Mouse (Mus musculus) intestine, embryonic 15.5 days (tissue): ENCODE data around the gene Gipc3. TPM values are rescaled to one million over a fixed set of nuclear protein-coding genes. Genes with fewer than 3 reads are reported as not detected.

Source experiments
- ATAC-seq: fragments of 200-750 bp; cut with Nextera tagmentation; 2 replicates; pipeline ENCODE4 v1.8.0; 2017; ENCODE audit warnings: moderate TSS enrichment, moderate library complexity
- H3K27ac ChIP-seq: fragments of 300-500 bp; sonication (generic); 2 replicates; pipeline ENCODE4 v1.5.1; 2015; ENCODE audit warnings: mild to moderate bottlenecking, inconsistent platforms
- H3K27me3 ChIP-seq: fragments of 300-500 bp; sonication (generic); replicated peaks from 2 replicates; pipeline ENCODE4 v1.6.1; 2015; ENCODE audit warnings: inconsistent platforms
- H3K36me3 ChIP-seq: fragments of 300-500 bp; sonication (generic); 2 replicates; pipeline ENCODE4 v1.6.1; 2015; ENCODE audit warnings: inconsistent platforms
- H3K4me1 ChIP-seq: fragments of 300-500 bp; sonication (generic); replicated peaks from 2 replicates; pipeline ENCODE4 v1.6.1; 2015; ENCODE audit warnings: inconsistent platforms
- H3K4me2 ChIP-seq: fragments of 300-500 bp; sonication (generic); replicated peaks from 2 replicates; pipeline ENCODE4 v1.6.1; 2015; ENCODE audit warnings: mild to moderate bottlenecking, inconsistent platforms
- H3K4me3 ChIP-seq: fragments of 300-500 bp; sonication (generic); replicated peaks from 2 replicates; pipeline ENCODE4 v1.5.1; 2015; ENCODE audit warnings: inconsistent platforms
- H3K9ac ChIP-seq: fragments of 300-500 bp; sonication (generic); 2 replicates; pipeline ENCODE4 v1.6.1; 2015; ENCODE audit warnings: inconsistent platforms
- H3K9me3 ChIP-seq: fragments of 300-500 bp; sonication (generic); 2 replicates; pipeline ENCODE4 v1.6.1; 2016; ENCODE audit warnings: inconsistent platforms
- WGBS: fragments of 180-500 bp; shearing (Covaris S2); methylation state at CpG from one replicate; pipeline ENCODE4 v1.1.7; 2015; 5-methylcytosine and 5-hydroxymethylcytosine counted together
- polyA plus RNA-seq: library from polyadenylated mRNA; unstranded; fragments of >200 nt; fragmentation: Nextera tagmentation; extraction: Ambion mirVana; gene quantifications from 2 replicates; pipeline ENCODE4 v1.2.1, GENCODE M21; 2015

Gipc3 gene
- polyA plus RNA-seq, 1 experiment from 2014 or later: not detected

GRCm38 (mm10) chr10:81291511-81292104 lies 51.5 kb downstream of the Gipc3 start, which contains the start of gene Tjp3:
Gene Tjp3, minus strand, starts transcription at chr10:81291581.
- WGBS: 57% methylated on average over 9 of the region's 9 CpGs
- Histone ChIP-seq H3K4me3 (peak within 1 kb of the TSS; percentile 37), H3K36me3 (no peaks in the 10 kb centered on the region; the same call in 1 of the 2 replicates), H3K9me3 (no peaks in the 10 kb centered on the region), H3K9ac (peak within 1 kb of the TSS; percentile 39), H3K4me2 (peak within 1 kb of the TSS; percentile 50), H3K4me1 (peaks cover 48% of the 10 kb centered on the region), H3K27ac (peak within 1 kb of the TSS; percentile 76), H3K27me3 (no peaks in the 10 kb centered on the region)
- ATAC-seq: no peak

GRCm38 (mm10) chr10:81290698-81291460 lies 52.2 kb downstream of the Gipc3 start:
- ATAC-seq: 0 out of 2 replicates have a peak, but pooled peaks have one; percentile 9
- 19% methylated on average over 24 of the region's 24 CpGs for WGBS

GRCm38 (mm10) chr10:81289811-81290210 lies 53.3 kb downstream of the Gipc3 start:
- ATAC-seq: no peak
- 55% methylated on average over 14 of the region's 14 CpGs for WGBS
- peak overlapping the region; percentile 39 for H3K9ac ChIP-seq
- peaks cover 40% of the 10 kb centered on the region for H3K4me1 ChIP-seq
- peaks cover under 1% of the 10 kb centered on the region for H3K27me3 ChIP-seq
- H3K27ac ChIP-seq: peak overlapping the region; percentile 76
- no peaks in the 10 kb centered on the region for H3K9me3 ChIP-seq
- H3K4me2 ChIP-seq: peak overlapping the region; percentile 50
- no peaks in the 10 kb centered on the region for H3K36me3 ChIP-seq
- H3K4me3 ChIP-seq: peak overlapping the region; percentile 37

More at GRCm38 (mm10) chr10:81290698-81291460, 52.2 kb downstream of the Gipc3 start:
- H3K4me3 ChIP-seq: peak overlapping the region; percentile 37
- H3K9ac ChIP-seq: peak overlapping the region; percentile 39
- peak overlapping the region; percentile 50 for H3K4me2 ChIP-seq
- H3K27me3 ChIP-seq: no peaks in the 10 kb centered on the region
- H3K36me3 ChIP-seq: no peaks in the 10 kb centered on the region
- peaks cover 46% of the 10 kb centered on the region for H3K4me1 ChIP-seq
- no peaks in the 10 kb centered on the region for H3K9me3 ChIP-seq
- H3K27ac ChIP-seq: peak overlapping the region; percentile 76

- Histone ChIP-seq H3K4me2 (peak overlapping the region; percentile 50), H3K27me3 (peaks cover 6% of the 10 kb centered on the region), H3K9me3 (no peaks in the 10 kb centered on the region), H3K4me1 (peaks cover 38% of the 10 kb centered on the region), H3K36me3 (no peaks in the 10 kb centered on the region), H3K27ac (peak overlapping the region; percentile 76; the same call in 1 of the 2 replicates), H3K9ac (no peak overlapping the region), H3K4me3 (peak overlapping the region; percentile 37; the same call in 1 of the 2 replicates)
- ATAC-seq: no peak
- WGBS: 1% methylated on average over 7 of the region's 7 CpGs
These were observed 53.8 kb downstream of the Gipc3 start for GRCm38 (mm10) chr10:81289278-81289677.

DNA sequence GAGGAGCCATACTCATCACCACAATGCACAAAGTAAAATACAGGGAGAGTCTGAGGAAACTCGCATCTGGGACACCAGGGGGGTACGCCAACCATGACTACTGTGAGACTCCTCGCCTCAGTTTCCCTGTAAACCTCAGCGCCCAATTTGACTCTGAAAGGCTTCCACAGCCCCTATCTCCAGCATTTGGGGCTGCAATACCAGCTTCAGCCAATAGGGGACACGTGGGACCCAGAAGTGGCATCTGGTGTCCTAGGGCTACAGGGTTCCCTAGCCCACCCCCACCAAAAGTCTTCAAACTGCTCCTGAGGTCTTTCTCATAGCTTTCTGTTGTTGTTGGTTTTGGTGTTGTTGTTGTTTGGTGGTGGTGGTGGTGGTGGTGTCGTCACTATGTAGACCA lies 54.5 kb downstream of the Gipc3 start:
- WGBS: 29% methylated on average over 6 of the region's 6 CpGs
- H3K4me1 ChIP-seq: peaks cover 33% of the 10 kb centered on the region
- no peak for ATAC-seq

DNA sequence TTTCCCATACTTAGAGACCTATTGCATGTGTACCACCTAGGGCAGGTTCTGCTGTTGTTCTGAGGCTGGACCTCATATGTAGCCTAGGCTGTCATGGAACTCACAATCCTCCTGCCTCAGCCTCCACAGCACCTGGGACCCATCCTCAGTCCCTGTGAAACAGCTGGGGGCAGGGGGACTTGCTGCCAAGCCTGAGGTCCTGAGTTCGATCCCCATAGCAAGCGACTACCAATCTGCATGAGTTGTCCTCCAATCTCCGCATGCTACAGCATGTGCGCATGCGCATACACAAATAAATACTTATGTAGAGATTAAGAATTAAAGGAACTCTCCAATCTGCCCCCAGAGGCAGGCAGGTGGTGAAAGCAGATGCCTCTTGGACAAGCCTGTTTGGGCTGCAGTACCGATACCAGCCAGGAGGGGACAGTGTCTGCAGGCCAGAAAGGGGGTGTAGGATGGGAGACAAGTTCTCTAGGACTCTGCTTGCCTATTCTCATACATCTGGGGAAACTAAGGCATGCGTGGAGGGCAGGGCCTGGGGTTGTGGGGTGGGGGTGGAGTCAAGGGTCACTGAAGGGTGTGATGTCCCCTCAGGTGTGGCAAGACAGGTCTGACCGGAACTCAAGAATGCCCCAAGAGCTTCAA lies 55.4 kb downstream of the Gipc3 start:
- Histone ChIP-seq H3K36me3 (no peaks in the 10 kb centered on the region), H3K4me3 (no peak overlapping the region), H3K27me3 (peaks cover 18% of the 10 kb centered on the region), H3K9ac (no peak overlapping the region), H3K4me1 (peaks cover 32% of the 10 kb centered on the region), H3K9me3 (no peaks in the 10 kb centered on the region), H3K4me2 (peak overlapping the region; percentile 79; the same call in 1 of the 2 replicates), H3K27ac (peak overlapping the region; percentile 85)
- ATAC-seq: no peak
- 61% methylated on average over 8 of the region's 8 CpGs for WGBS

More for the DNA sequence above, 54.5 kb downstream of the Gipc3 start:
- Histone ChIP-seq H3K27me3 (peaks cover 13% of the 10 kb centered on the region), H3K27ac (no peak overlapping the region), H3K4me3 (no peak overlapping the region), H3K4me2 (0 out of 2 replicates have a peak overlapping the region, but pooled peaks have one; percentile 12), H3K36me3 (no peaks in the 10 kb centered on the region), H3K9me3 (no peaks in the 10 kb centered on the region), H3K9ac (no peak overlapping the region)

GRCm38 (mm10) chr10:81286586-81286985 lies 56.5 kb downstream of the Gipc3 start:
- Histone ChIP-seq H3K4me3 (peak overlapping the region; percentile 47), H3K36me3 (no peaks in the 10 kb centered on the region), H3K27ac (peak overlapping the region; percentile 85), H3K4me2 (peak overlapping the region; percentile 79), H3K4me1 (peaks cover 28% of the 10 kb centered on the region), H3K9ac (no peak overlapping the region), H3K27me3 (peaks cover 18% of the 10 kb centered on the region), H3K9me3 (no peaks in the 10 kb centered on the region)
- WGBS: 29% methylated on average over 6 of the region's 6 CpGs
- peak; percentile 18 for ATAC-seq

- Histone ChIP-seq H3K4me1 (peaks cover 28% of the 10 kb centered on the region), H3K4me3 (peak overlapping the region; percentile 47), H3K27ac (peak overlapping the region; percentile 85), H3K4me2 (peak overlapping the region; percentile 79), H3K27me3 (peaks cover 18% of the 10 kb centered on the region), H3K9me3 (no peaks in the 10 kb centered on the region), H3K36me3 (no peaks in the 10 kb centered on the region), H3K9ac (peak overlapping the region; percentile 56)
- peak; percentile 74 for ATAC-seq
- WGBS: 2% methylated on average over 54 of the region's 54 CpGs
These were observed 57.2 kb downstream of the Gipc3 start for GRCm38 (mm10) chr10:81285694-81286450.

Other genes starting within 250 kb of the Gipc3 start
- 48.2 and 57.8 TPM in 2 replicates for gene Creb3l3, start 244.4 kb downstream of the Gipc3 start, polyA plus RNA-seq
- gene Map2k2, start 237.4 kb downstream of the Gipc3 start, polyA plus RNA-seq: 190 and 208 TPM in 2 replicates
- 52.5 and 53.0 TPM in 2 replicates for gene Zbtb7a, start 208.0 kb downstream of the Gipc3 start, polyA plus RNA-seq
- gene Pias4, start 175.3 kb downstream of the Gipc3 start, polyA plus RNA-seq: 47.2 and 58.4 TPM in 2 replicates
- 515 and 540 TPM in 2 replicates for gene Eef2, start 166.6 kb downstream of the Gipc3 start, polyA plus RNA-seq
- 56.6 and 62.7 TPM in 2 replicates for gene Dapk3, start 160.3 kb downstream of the Gipc3 start, polyA plus RNA-seq
- 0.13 and 0.15 TPM in 2 replicates for gene 4930442H23Rik, start 159.4 kb downstream of the Gipc3 start, polyA plus RNA-seq
- 0.14 TPM in 1 of 2 replicates, not detected in the other for gene Nmrk2, start 141.2 kb downstream of the Gipc3 start, polyA plus RNA-seq
- gene Atcay, start 112.4 kb downstream of the Gipc3 start, polyA plus RNA-seq: 1.7 TPM in 2 replicates
- gene Zfr2, start 110.1 kb downstream of the Gipc3 start, polyA plus RNA-seq: 7.9 and 9.2 TPM in 2 replicates
- gene Matk, start 90.3 kb downstream of the Gipc3 start, polyA plus RNA-seq: 2.2 and 2.4 TPM in 2 replicates
- gene Mrpl54, start 76.3 kb downstream of the Gipc3 start, polyA plus RNA-seq: 242 and 245 TPM in 2 replicates
- gene Apba3, start 76.3 kb downstream of the Gipc3 start, polyA plus RNA-seq: 55.1 and 69.2 TPM in 2 replicates
- gene Tjp3, start 51.7 kb downstream of the Gipc3 start, polyA plus RNA-seq: 47.0 and 53.3 TPM in 2 replicates
- 41.2 and 42.7 TPM in 2 replicates for gene Pip5k1c, start 50.3 kb downstream of the Gipc3 start, polyA plus RNA-seq
- gene Cactin, start 22.2 kb downstream of the Gipc3 start, polyA plus RNA-seq: 38.7 and 39.5 TPM in 2 replicates
- gene Tbxa2r, start 14.5 kb downstream of the Gipc3 start, polyA plus RNA-seq: 21.3 and 21.7 TPM in 2 replicates
- gene Hmg20b, start 7.2 kb upstream of the Gipc3 start, polyA plus RNA-seq: 71.2 and 71.7 TPM in 2 replicates
- gene Mfsd12, start 14.2 kb upstream of the Gipc3 start, polyA plus RNA-seq: 19.9 and 23.8 TPM in 2 replicates
- gene 4930404N11Rik, start 22.6 kb upstream of the Gipc3 start, polyA plus RNA-seq: 1.0 and 2.2 TPM in 2 replicates
- gene Fzr1, start 35.2 kb upstream of the Gipc3 start, polyA plus RNA-seq: 83.2 and 85.7 TPM in 2 replicates
- 89.2 and 100 TPM in 2 replicates for gene Dohh, start 41.2 kb upstream of the Gipc3 start, polyA plus RNA-seq
- 2.8 and 3.6 TPM in 2 replicates for gene Gm48551, start 41.2 kb upstream of the Gipc3 start, polyA plus RNA-seq
- gene Gm48552, start 45.7 kb upstream of the Gipc3 start, polyA plus RNA-seq: 1.4 TPM in 1 of 2 replicates, not detected in the other
- gene Smim24, start 49.8 kb upstream of the Gipc3 start, polyA plus RNA-seq: 235 and 288 TPM in 2 replicates
- 52.8 and 56.0 TPM in 2 replicates for gene Nfic, start 112.4 kb upstream of the Gipc3 start, polyA plus RNA-seq
- 1.7 TPM in 2 replicates for gene Celf5, start 139.4 kb upstream of the Gipc3 start, polyA plus RNA-seq
- gene Ncln, start 153.1 kb upstream of the Gipc3 start, polyA plus RNA-seq: 98.5 and 118 TPM in 2 replicates
- 1.0 and 1.1 TPM in 2 replicates for gene S1pr4, start 156.9 kb upstream of the Gipc3 start, polyA plus RNA-seq
- gene Gna15, start 181.0 kb upstream of the Gipc3 start, polyA plus RNA-seq: 0.92 and 0.97 TPM in 2 replicates
- 245 and 269 TPM in 2 replicates for gene Gna11, start 201.9 kb upstream of the Gipc3 start, polyA plus RNA-seq
- gene Aes, start 216.2 kb upstream of the Gipc3 start, polyA plus RNA-seq: 743 and 808 TPM in 2 replicates
- 14.5 and 17.8 TPM in 2 replicates for gene Tle2, start 231.3 kb upstream of the Gipc3 start, polyA plus RNA-seq